Mouse (Mus musculus) monocyte, adult 5-6 weeks (primary cell): Measurements from ENCODE around the gene BC004004. TPM values are rescaled to one million over a fixed set of nuclear protein-coding genes. Genes with fewer than 3 reads are reported as not detected.

Source experiments
- ATAC-seq: fragments of 153-309, 156-312 bp; replicated peaks from 2 replicates; pipeline ENCODE4 v1.8.0; 2017; ENCODE audit warnings: mild to moderate bottlenecking; ENCODE audit not compliant: low TSS enrichment, insufficient number of reproducible peaks, severe bottlenecking, poor library complexity, low FRiP score
- total RNA-seq: library from RNA; stranded (forward); fragments of 200-1000, 200-491, 200-594 nt; gene quantifications from 3 replicates; pipeline ENCODE4 v1.2.3, GENCODE M21; 2017

Gene BC004004
- total RNA-seq, 1 experiment from 2014 or later = 84.4 TPM

GRCm38 (mm10) chr17:29291793-29292192, 23.2 kb downstream of the BC004004 start:
- no peak for ATAC-seq

- no peak for ATAC-seq
Observed at GRCm38 (mm10) chr17:29292996-29293395, 24.4 kb downstream of the BC004004 start.

GRCm38 (mm10) chr17:29293807-29294605, 25.4 kb downstream of the BC004004 start:
- no peak for ATAC-seq

GRCm38 (mm10) chr17:29295835-29296234, 27.2 kb downstream of the BC004004 start:
- no peak for ATAC-seq

GRCm38 (mm10) chr17:29297321-29297720, 28.7 kb downstream of the BC004004 start:
- ATAC-seq = no peak

- no peak for ATAC-seq
Observed at GRCm38 (mm10) chr17:29297813-29298212, 29.2 kb downstream of the BC004004 start.

- ATAC-seq = no peak
Observed at GRCm38 (mm10) chr17:29299282-29299681, 30.7 kb downstream of the BC004004 start.

GRCm38 (mm10) chr17:29300926-29301325, 32.3 kb downstream of the BC004004 start:
- ATAC-seq = no peak

- no peak for ATAC-seq
Observed at GRCm38 (mm10) chr17:29301421-29301820, 32.8 kb downstream of the BC004004 start.

GRCm38 (mm10) chr17:29302149-29302548, 33.6 kb downstream of the BC004004 start:
- no peak for ATAC-seq

- ATAC-seq = no peak
Observed at GRCm38 (mm10) chr17:29303087-29303486, 34.5 kb downstream of the BC004004 start.

GRCm38 (mm10) chr17:29303856-29304255, 35.3 kb downstream of the BC004004 start:
- ATAC-seq = no peak

- ATAC-seq = no peak; the same call in 1 of the 2 replicates
Observed at GRCm38 (mm10) chr17:29304376-29305057, 35.9 kb downstream of the BC004004 start.

- ATAC-seq = no peak
Observed at GRCm38 (mm10) chr17:29305058-29305806, 36.6 kb downstream of the BC004004 start.

- ATAC-seq = no peak
Observed at GRCm38 (mm10) chr17:29305871-29306270, 37.3 kb downstream of the BC004004 start.

GRCm38 (mm10) chr17:29310056-29310623, 41.6 kb downstream of the BC004004 start:
- ATAC-seq = no peak

GRCm38 (mm10) chr17:29311602-29312001, 43.0 kb downstream of the BC004004 start:
- ATAC-seq = no peak

- ATAC-seq = no peak
Observed at GRCm38 (mm10) chr17:29312082-29312481, 43.5 kb downstream of the BC004004 start.

- no peak for ATAC-seq
Observed at GRCm38 (mm10) chr17:29313300-29313699, 44.7 kb downstream of the BC004004 start.
